Mouse (Mus musculus) urinary bladder, postnatal 25 days (tissue): ENCODE measurements at regions not wholly inside any gene's neighbourhood (a gene's known extent, or its start where the extent isn't known, plus 50 kb on each side); places are given as distances from the start of the nearest gene placed in this dataset.

Experiments used
- DNase-seq: peaks from one replicate; pipeline ENCODE4 v3.0.0; 2022; ENCODE audit warnings: low spot score

DNA sequence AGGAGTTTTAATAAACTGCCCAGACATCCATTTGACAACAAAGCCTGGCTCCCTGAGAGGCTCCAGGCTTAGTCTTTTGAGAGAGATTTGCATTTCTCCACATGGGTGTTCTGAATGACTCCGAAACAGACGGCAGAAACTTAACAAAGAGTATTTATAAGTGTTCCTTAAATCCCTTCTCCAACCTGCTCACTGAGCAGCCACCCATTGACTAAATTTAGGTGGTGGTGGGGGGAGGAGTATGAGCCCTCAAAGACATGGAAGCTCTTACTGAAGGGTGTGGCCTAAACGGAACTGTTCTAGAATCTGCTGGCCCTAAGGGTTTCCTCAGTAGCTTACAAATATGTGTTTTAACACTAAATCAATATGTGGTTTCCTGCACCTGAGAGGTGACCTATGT lies 158.5 kb downstream of the Dyrk2 start:
- no peak for DNase-seq

DNA sequence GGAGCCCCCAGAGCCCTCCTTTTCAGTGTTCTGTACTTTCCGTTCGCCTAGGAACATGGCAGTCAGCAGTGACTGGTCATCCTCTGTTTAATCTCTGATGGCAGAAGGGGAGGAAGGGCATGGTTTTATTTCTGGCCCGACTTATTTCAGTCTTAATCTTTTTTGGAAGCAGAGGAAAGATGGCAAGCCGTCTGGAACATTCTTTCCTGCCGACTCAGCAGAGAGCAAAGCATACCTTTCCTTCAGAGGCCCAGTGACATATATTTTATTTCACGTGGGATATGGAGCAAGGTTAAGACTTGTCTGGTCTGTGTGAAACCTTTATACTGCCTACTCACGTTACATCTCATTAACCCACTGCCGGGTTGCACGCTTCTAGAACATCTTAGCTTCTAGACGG lies 158.1 kb downstream of the Dyrk2 start:
- DNase-seq: no peak

DNA sequence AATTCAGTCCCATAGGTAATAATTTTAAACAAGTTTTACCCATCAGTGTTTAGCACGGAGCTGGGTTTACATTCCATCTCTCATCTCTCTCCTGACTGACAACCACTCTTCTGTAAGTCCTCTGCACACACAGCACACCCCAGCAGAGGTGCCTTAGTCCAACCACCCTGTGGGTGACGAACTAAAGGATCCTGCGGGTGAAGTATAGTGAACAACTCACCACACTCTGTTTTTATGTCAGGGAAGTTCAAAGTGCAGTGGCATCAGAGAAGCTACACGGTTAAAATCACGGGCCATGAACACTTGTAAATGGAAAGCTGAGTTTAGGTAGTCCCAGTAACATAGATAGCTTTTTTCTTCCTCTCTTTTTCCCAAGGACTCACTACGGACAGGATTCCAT lies 157.1 kb downstream of the Dyrk2 start:
- no peak for DNase-seq

GRCm38 (mm10) chr10:118714179-118714581 lies 155.8 kb downstream of the Dyrk2 start:
- DNase-seq: no peak

- no peak for DNase-seq
Observed at GRCm38 (mm10) chr10:118714595-118714994, 155.4 kb downstream of the Dyrk2 start.

DNA sequence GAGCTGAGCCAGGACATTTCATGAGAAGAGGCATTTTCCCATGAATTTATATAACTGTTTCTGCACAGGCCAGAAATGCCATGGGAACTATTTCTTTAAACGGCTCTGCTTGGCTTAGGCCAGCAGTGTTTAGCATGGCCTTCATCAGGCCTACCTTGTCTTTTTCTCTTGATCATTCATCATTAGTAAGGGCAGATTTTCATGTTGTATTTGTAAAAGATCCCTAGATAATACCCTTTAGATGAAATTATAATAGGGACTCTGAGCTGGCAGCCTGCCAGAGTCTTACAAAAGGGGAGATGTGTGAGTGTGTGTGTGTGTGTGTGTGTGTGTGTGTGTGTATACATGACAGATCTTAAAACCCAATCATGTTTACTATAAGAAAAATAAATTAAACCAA lies 149.4 kb downstream of the Dyrk2 start:
- no peak for DNase-seq

DNA sequence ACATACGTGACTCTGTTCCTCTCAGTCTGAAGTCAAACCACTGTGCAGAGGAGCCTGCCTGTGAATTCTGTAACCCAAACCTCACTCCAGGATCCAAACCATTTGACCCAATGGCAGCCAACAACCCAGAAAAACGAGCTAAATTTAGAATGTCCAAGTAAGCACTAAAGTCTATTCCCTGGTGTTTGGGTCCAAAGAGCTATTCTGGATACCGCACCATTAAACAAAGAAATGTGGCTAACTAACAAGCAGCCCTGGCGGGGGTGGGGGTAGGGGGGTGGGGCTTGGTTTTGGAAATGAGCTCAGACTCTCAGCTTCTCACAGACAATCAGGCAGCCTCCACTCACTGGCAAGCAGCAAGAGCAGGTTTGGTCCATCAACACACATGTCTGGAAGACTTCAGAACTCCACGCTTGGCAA lies 147.9 kb downstream of the Dyrk2 start:
- no peak for DNase-seq

- no peak for DNase-seq
Observed at GRCm38 (mm10) chr10:118722671-118723070, 147.3 kb downstream of the Dyrk2 start.

GRCm38 (mm10) chr10:118736093-118736492 lies 133.9 kb downstream of the Dyrk2 start:
- DNase-seq: no peak

- no peak for DNase-seq
Observed at GRCm38 (mm10) chr10:118737064-118737463, 132.9 kb downstream of the Dyrk2 start.

DNA sequence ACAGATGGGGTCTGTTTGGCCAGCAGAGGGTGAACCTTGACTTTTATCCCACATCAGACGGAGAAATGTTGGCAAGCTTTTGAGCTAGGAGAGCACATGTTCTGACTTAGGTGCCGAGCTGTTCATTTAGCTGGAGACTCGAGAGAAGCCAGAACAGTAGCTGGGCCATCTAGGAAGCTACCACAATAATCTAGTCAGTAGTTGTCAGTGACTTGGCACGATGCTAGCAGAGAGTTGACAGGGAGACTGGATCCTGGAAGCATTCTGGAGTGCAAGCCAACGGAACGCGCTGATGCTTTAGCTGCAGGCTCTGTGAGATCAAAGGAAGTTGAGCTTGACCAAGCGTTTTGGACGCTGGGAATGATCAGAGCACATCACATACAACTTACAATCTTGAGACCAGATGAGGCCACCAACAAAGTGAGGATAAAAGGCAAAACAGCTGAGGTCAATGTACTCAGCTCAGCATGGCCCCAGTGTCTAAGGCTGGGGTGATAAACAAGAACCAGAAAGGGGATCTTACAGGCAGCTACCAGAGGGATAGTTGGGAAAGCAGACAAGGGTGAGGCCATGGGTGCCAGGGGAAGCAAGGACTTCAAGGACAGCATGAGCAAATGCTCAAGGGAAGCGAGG lies 130.0 kb downstream of the Dyrk2 start:
- no peak for DNase-seq

GRCm38 (mm10) chr10:118743831-118744230 lies 126.2 kb downstream of the Dyrk2 start:
- no peak for DNase-seq

- DNase-seq: no peak
Observed at GRCm38 (mm10) chr10:118746719-118747395, 123.2 kb downstream of the Dyrk2 start.

GRCm38 (mm10) chr10:118749039-118749438 lies 121.0 kb downstream of the Dyrk2 start:
- DNase-seq: no peak

GRCm38 (mm10) chr10:118749756-118750155 lies 120.3 kb downstream of the Dyrk2 start:
- no peak for DNase-seq

DNA sequence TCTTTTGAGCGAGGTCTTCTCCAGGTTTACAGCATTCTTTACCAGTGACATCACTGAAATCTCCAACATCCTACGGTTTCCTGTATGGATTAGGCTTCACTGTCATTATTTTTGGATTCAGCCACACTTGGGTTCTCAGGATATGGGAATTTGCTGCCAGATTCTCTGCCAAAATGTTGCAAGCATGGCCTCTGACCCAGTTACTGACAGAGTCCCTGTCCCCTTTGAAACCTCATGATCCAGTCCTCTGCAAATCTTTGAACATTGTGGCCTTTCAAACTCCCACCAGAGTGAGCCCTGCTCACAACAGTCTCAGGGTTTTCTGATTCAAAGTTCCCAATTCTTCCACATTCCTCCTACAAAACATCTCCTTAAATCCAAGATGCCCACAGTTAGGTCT lies 118.9 kb downstream of the Dyrk2 start:
- no peak for DNase-seq

DNA sequence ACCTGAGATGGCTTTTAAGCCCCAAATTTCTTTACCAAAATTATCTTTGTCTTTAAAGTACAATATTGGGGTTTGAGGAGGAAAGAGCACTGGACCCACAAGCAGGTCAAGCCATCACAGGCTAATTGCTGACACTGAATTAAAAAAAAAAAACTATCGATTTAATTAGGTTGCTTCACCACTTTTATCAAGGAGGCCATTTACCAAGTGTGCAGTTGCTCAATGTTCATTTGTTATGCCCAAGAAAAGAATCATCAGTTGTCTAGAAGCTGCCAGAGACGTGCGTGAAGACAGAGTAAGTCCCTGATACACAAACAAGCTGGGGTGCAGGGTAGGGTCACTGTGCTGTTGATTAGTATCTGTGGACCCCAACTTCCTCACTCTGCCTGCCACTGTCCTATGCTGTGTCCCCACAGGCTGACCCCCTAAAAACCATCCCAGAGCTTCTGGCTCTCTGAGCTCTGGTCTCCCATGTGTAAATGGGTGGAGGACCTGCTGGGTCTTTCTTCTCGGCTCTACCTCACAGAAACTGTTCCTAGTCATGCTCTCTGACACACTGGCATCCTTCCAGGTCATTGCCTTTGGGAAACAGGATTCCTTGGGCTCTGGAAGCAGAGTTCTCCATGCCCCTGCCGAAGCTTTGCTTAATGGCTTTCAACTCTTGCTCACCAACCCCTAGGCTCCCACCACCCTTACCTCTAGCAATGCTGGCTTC lies 116.8 kb downstream of the Dyrk2 start:
- no peak for DNase-seq

- DNase-seq: no peak
Observed at GRCm38 (mm10) chr10:118754791-118755190, 115.2 kb downstream of the Dyrk2 start.

DNA sequence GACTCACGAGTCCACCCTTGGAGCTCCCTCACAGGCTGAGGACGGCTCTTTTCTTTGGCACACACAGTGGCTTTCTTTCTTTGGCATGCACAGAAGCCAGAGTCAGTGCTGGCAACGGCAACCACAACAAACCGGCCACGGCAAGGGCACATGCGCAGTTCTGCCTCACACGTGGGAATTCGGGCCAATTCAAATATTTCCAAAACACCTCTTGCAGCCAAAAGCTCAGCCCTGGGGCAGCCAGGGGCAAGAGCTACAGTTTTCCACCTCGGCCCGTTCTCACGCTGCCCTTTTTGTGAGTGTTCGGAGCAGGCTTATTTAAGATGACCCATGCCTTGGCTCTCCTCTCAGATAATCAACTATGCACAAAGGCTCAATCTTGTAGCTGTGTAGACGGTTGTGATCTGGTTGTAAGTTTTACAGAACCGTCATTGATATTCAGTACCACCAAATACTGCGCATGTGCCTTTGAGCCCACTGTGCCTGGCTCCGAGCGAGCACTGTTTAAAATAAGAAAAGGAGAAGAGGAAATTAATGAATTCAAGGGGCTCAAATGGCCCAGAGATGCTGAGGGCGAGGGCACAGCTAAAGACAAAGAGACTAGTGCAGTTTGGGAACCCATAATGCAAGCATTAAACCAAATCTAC lies 111.1 kb downstream of the Dyrk2 start:
- no peak for DNase-seq

- DNase-seq: no peak
Observed at GRCm38 (mm10) chr10:118760441-118760840, 109.6 kb downstream of the Dyrk2 start.

DNA sequence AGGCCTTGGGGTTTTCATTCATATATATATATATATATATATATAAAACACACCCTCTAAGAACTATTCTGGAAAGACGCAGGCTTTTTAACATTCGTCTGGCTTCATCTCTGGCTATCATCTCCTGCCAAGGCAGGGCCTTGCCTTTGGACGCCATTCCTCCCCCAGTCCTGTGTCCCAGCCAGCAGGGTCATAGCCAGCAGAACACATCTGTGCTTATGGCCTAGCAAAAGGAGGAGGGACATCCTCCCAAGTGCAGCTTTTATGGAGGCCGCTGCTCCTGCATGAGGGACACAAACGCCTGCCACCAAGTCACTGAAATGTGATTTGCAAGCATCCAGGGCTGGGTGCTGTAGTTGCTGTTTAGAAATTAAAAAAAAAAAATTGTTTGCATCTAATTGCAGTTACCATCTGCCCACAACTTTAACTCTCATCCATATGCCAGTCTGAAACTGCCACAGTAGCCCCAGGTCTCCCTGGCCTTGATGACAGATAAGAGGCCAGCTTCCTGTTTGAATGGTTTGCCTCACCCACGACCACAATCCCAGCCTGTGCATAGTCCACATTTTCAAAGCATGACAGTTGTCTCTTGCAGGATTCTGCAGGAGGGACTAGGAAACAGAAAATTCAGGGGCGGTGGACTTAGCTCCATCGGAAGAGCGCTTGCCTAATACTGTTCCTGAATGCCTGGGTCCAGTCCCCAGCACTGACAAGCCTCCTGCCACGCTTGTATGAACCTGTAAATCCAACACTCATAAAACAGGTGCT lies 108.7 kb downstream of the Dyrk2 start:
- DNase-seq: no peak

DNA sequence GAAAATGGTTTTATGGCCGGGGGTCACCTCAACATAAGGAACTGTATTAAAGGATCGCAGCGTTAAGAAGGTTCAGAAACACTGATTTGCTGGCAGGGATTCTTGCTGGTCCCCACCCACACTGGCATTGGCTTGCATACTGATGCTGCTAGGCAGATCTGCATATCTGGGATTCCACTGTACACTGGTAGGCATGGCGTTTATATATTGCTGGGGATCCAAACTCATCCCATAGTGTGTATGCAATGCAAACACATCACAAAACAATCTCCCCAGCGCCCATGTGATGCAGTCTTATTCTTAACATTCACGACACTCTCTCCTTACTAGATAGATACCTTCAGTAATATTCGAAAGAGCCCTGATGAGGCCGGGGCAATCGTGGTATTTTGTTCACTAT lies 105.0 kb downstream of the Dyrk2 start:
- no peak for DNase-seq
